Mouse (Mus musculus) gastrocnemius, postnatal 4 days (tissue): ENCODE data around the gene Epo. TPM values are rescaled to one million over a fixed set of nuclear protein-coding genes. Genes with fewer than 3 reads are reported as not detected.

Experiments used
- DNase-seq, 2 experiments: peaks; one replicate each; pipeline ENCODE4 v3.0.0; 2021 to 2022; ENCODE audit warnings: low spot score in 2 of 2, mixed read lengths in 2 of 2
- long read RNA-seq, 2 experiments: library from polyadenylated mRNA; stranded (forward); transcript quantifications; one replicate each; pipeline ENCODE4 v2.0.0; 2021
- total RNA-seq, 2 experiments: library from RNA; stranded (reverse); gene quantifications; 2 replicates each; pipeline ENCODE4 v1.2.3; 2021

The Epo gene
- not detected for total RNA-seq
- long read RNA-seq, experiment 1, partial matches to known transcripts: 0 of 8 reads
- long read RNA-seq, experiment 1, other reads (novel, unspliced or antisense): 8 of 8 reads
- long read RNA-seq, experiment 2, partial matches to known transcripts: 0 of 10 reads
- long read RNA-seq, experiment 2, other reads (novel, unspliced or antisense): 10 of 10 reads

DNA sequence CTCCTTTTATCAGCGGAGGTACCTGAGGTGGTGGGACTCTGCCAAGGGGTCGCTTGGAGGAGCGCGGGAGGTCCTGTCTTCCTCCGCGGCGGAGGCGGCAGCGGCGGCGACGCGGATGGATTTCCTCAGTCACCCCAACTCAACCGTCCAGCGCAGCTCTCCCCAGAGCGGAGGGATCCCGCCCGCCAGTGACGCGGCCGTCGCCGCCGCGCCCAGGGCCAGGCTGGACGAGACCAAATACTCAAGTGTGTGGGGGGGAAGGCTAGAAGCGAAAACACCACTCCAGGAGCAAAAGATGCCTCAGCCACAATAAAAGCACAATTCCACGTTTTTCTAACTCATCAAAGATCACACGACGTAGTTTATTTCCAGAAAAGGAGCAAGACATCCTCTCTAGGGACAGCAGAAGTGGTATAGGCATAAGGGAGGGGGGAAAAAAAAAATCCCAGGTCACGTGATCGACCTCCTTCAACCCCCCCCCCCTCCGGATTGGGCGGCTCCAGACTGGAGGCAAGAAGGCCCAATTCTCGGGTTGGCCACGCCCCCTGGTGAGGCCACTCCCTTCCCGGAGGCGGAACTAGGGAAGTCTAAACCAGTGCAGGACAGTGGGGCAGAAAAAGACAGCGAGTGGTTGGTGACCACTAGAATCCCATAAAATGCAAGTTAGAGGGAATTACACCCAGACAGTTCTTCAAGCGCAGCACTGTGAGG is at the start of gene Epo, which contains the start of gene Gnb2:
Epo (minus strand) TSS at position 126 of the 711 bp plus-strand sequence.
Gnb2 (minus strand) TSS at position 394 of the 711 bp plus-strand sequence.
- DNase-seq: peak; percentile 96 to 99

GRCm38 (mm10) chr5:137582702-137583101 is 49.7 kb upstream of the Epo start:
- no peak for DNase-seq

DNA sequence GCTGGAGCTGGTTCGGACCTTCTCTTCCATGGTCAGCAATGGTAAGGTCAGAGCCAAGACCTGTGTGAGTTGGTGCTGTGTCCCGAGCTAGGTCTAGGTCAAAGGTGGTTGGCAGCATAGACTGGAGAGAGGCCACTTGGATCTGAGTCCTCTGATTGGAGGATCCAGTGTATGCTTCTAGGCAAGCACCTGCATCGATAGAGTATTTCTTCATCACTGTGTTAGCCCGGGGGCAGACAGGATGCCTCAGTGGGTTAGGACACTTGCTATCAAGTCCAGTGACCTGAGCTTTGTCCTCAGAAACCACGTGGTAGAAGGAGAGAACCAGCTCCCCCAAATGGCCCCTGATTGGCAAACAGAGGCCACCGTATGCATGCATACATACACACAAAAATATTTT is 47.2 kb upstream of the Epo start:
- no peak for DNase-seq

DNA sequence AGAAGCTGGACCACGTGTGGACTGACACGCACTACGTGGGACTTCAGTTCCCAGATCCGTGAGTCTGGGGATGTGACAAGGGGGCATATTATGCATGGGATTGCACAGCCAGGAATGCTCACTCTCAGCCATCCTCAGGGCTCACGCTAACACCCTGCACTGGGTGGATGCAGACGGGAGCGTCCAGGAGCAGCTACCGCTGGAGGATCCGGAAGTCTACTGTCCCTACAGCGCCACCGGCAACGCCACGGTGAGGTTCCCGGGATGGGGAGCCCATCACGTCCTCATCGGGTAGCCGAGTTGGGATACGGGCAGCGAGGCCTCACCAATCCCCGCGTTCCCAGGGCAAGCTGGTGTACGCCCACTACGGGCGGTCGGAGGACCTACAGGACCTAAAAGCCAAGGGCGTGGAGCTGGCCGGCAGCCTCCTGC is 41.4 kb upstream of the Epo start:
- DNase-seq: peak in 1 of 2 experiments; percentile 45

GRCm38 (mm10) chr5:137570691-137571586 is 37.9 kb upstream of the Epo start:
- no peak for DNase-seq

GRCm38 (mm10) chr5:137570181-137570580 is 37.1 kb upstream of the Epo start:
- no peak for DNase-seq

DNA sequence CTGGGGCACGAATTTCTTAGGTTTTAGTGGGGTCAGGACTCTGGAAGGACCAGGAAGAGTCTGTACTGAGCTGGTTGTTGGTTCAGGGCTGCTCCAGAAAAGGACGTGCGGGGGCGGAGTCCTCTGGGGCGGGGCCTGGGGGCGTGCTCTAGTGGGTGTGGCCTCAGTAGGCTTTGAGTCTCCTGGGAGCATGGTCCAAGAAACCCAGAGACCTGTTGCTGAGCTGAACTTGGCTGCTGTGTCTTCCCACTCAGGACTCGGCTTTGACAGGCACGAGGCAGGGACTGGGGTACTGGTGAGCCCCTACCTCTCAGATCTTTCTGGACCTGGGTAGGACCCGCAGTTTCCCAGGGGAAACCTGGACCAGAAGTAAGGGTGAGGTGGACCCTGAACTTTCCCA is 36.6 kb upstream of the Epo start, which contains the start of gene Tfr2:
Tfr2 (plus strand) TSS at position 176 of the 400 bp plus-strand sequence.
- DNase-seq: peak in 1 of 2 experiments; percentile 11

DNA sequence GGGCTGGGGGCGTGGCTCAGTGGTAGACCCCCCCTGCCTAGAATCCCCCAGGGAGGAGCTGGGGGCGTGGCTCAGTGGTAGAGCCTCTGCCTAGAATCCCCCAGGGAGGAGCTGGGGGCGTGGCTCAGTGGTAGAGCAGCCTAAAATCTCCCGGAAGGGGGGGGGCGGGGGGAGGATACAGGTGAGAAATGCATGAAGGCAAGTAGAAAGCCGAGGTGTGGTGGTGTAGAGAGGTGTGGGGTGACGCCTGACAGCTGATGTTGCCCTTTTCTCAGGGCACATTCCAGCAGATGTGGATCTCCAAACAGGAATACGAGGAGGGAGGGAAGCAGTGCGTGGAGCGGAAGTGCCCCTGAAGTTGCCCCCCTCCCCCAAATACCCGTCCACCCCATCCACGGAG is 36.0 kb upstream of the Epo start:
- DNase-seq: peak in 1 of 2 experiments; percentile 11

DNA sequence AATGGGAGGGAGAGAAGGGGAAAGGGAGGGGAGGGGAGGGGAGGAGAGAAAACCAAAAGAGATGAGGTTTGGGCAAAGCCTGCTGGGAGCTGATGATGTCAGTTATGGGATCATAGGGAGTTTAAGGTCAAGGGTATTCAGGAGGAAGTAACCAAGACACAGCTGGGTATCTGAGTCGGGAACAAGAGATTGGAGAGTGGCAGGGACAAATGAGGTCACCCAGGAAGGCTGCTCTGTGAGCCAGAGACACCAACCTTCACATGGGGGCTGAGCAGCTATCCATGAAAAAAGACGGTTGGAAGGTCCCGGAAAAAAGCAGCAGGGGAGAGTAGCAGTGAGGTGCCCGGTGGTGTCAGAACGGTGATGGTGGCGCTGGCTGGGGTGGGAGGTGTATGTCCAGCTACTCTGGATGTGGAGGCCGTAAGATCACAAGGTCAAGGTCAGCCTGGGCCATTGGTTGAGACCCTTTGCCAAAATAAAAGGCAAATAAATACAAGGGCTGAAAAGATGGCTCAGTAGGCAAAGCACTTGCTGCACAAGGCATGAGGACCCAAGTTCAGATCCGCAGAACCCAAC is 35.3 kb upstream of the Epo start:
- DNase-seq: peak in 1 of 2 experiments; percentile 14

GRCm38 (mm10) chr5:137566416-137566815 is 33.4 kb upstream of the Epo start:
- no peak for DNase-seq

GRCm38 (mm10) chr5:137565744-137566143 is 32.7 kb upstream of the Epo start:
- no peak for DNase-seq

- DNase-seq: no peak
Measured at GRCm38 (mm10) chr5:137562965-137563364, 29.9 kb upstream of the Epo start.

DNA sequence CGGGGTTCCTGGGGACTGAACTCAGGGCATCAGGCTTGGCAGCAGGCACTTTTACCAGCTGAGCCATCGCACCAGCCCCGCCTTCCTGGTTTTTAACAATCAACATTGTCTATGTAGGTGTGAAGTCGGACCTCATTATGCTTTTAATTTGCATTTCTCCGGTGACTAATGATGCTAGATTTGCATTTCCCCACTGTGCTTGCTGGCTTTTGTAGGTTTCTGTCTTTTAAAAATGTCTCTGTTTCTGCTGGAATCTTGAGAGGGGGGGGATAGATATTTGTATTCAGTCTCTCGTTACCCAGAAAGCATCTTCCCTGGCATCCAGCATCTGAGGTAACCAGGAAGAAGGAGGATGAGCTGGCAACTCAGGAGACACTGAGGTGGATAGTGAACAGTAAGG is 28.5 kb upstream of the Epo start:
- no peak for DNase-seq

- DNase-seq: peak in 1 of 2 experiments; percentile 15
Measured at GRCm38 (mm10) chr5:137553898-137554297, 20.9 kb upstream of the Epo start.

DNA sequence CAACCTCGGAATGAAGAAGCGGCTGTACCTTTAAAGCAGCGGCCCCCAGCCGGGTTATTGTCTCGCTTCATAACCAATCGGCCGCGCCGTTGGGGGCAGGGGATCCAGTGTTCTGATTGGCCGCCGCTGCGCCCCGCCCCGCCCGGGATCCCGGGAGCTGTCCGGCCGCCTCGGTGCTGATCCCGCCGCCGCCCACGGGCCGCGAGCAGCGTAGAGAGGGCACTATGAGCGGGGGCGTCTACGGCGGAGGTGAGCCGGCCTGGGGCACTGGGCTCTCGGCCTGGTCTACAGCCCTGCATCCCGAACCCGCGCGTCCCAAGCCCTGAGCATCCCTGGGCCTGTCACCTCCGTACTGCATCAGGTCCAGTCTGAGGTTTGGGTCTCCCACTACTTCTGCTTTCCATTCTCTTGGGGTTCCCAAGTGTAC is 20.4 kb upstream of the Epo start, which contains the start of gene Actl6b:
Actl6b (plus strand) TSS at position 107 of the 427 bp plus-strand sequence.
- peak; percentile 69 to 76 for DNase-seq

DNA sequence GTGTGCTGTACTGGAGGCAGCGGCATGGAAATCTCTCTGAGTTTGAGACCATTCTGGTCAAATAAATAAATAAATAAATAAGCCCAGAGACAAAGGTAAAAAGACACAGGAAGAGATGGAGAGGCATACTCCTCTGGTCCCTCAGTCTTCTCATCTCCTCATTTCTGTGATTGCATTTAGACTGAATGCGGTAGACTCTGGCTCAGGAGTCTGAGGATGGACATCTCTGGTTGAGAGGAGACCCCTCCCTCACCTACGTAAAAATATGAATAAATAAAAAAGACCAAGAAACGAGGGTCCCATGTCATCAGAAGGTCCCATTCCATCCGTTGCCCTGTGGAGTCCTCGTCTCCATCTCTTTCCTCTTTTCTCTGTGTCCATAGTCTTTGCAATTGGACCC is 20.0 kb upstream of the Epo start:
- no peak for DNase-seq

DNA sequence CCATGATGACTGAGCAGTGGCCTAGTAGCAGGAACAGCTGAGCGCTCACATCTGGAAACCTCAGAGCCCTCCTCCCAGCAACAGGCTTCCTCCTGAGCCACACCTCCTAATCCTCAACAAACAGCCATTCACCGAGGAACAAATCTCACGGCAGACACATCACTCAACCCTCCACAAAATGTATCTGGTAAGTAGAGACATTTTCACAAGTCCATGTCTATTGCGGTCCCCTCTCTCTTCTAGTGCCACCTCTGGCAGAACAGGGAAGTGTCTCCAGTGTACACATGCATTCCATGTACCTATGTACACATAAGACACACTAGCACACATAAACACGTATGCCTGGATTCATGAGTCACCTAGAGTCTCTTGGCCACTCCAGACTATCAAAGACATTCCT is 18.1 kb upstream of the Epo start:
- peak in 1 of 2 experiments; percentile 9 for DNase-seq

DNA sequence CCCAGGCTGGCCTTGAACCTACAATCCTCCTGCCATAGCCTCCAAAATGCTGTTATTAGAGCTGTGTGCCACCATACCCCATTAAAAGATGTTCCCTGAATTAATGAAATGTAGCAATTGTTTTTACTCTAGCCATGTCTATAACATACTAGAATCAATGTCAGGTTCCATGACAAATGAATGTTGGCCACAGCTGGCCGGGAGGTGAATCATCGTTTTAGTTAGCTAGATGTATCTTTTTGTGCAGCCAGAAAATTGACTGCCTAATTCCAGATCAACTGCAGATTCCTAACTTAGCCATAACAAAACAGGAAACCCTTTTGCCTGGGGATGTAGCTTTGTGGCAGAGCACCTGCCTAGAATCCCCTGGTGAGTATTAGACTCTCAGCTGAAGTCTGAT is 16.8 kb upstream of the Epo start:
- peak in 1 of 2 experiments; percentile 6 for DNase-seq

GRCm38 (mm10) chr5:137545596-137545995 is 12.6 kb upstream of the Epo start:
- peak in 1 of 2 experiments; percentile 8 for DNase-seq

DNA sequence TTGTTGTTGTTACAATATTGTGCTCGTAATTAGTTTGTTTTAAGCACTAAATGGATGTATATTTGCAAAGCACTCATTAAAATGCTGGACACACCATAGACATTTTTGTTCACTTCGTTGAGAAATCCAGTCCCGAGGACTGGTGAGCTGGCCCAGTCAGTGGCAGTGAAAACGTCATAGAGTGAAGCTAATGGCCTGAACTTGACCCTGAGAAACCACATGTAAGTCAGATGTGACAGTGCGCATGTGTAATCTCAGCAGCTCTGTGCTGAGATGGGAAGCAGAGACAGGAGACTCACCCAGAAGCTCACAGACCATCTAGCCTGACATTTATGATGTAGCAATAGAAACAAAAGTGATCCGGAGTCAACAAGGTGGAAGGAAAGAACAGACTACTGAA is 11.9 kb upstream of the Epo start:
- no peak for DNase-seq
